27 mouse cellular contexts compared by ENCODE assay signal in the genomic region with DNA sequence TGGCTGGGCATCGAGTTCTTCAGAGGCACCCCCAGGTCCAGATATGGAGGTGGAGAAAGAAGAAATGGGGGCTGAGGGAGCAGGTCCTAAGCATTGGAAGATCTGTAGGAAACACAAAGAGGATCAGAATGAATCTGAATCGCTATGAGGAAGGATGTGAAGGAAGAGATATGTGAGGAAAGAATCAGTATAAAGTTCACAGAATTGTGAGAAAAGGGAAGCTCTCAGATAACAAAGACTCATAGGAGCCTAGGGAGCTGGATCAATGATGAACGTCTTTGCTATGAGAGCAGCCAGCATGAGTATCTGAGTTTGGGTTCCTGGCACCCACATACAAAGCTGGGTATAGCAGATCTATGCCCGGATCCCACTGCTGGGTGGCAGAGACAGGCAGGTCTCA. TPM values are rescaled to one million over a fixed set of nuclear protein-coding genes. Genes with fewer than 3 reads are reported as not detected.
"Had no signal": no experiment of that assay in that cellular context is flagged by ENCODE, and none has a peak within 500 bp of the region (broad histone marks: within the 10 kb centered on the region; RNA-seq: fewer than 3 reads in every experiment).

No protein-coding gene starts in this region.

- DNase-seq: kidney, adult 11 months; kidney, adult 8-10 months; kidney, postnatal 10 days; kidney, postnatal 36 days; layer of hippocampus, postnatal 36 days; lung, adult 18-20 months; lung, postnatal 14 days; lung, postnatal 4 days; midbrain, embryonic 14.5 days; right cerebral cortex, adult 18-20 months; right cerebral cortex, postnatal 14 days; spleen, adult 18-20 months; thymus, postnatal 25 days had no signal

- H3K4me1 ChIP-seq: neural tube, embryonic 15.5 days; stomach, embryonic 15.5 days had no signal

- H3K4me2 ChIP-seq: kidney, embryonic 15.5 days; midbrain, embryonic 11.5 days; neural tube, embryonic 12.5 days; neural tube, embryonic 15.5 days; stomach, embryonic 15.5 days had no signal

- H3K9ac ChIP-seq: kidney, embryonic 15.5 days; neural tube, embryonic 12.5 days; neural tube, embryonic 15.5 days; stomach, embryonic 15.5 days had no signal

- H3K27ac ChIP-seq: kidney, embryonic 15.5 days; left cerebral cortex, adult 2 months; neural tube, embryonic 12.5 days; neural tube, embryonic 15.5 days; stomach, embryonic 15.5 days had no signal

- H3K27me3 ChIP-seq: kidney, embryonic 15.5 days; neural tube, embryonic 12.5 days; neural tube, embryonic 15.5 days; stomach, embryonic 15.5 days had no signal

- H3K4me3 ChIP-seq: kidney, embryonic 15.5 days; left cerebral cortex, adult 2 months; neural tube, embryonic 12.5 days; neural tube, embryonic 15.5 days; stomach, embryonic 15.5 days had no signal

- H3K9me3 ChIP-seq: kidney, embryonic 15.5 days; neural tube, embryonic 12.5 days; neural tube, embryonic 15.5 days; stomach, embryonic 15.5 days had no signal

- H3K36me3 ChIP-seq: kidney, embryonic 15.5 days; neural tube, embryonic 12.5 days; neural tube, embryonic 15.5 days; stomach, embryonic 15.5 days had no signal

RNA-seq across cellular contexts. Expression of gene Treml4, which starts 5.7 kb away (rescaled TPM):
- total RNA-seq: layer of hippocampus, adult 8-10 months; layer of hippocampus, postnatal 10 days; layer of hippocampus, postnatal 36 days; left cerebral cortex, postnatal 10 days; left cerebral cortex, postnatal 36 days; megakaryocyte-erythroid progenitor cell, adult 5-6 weeks had no signal
- polyA plus RNA-seq: midbrain, embryonic 14.5 days; neural tube, embryonic 15.5 days had no signal

RNA-seq across cellular contexts. Expression of gene Trem3, which starts 22.3 kb away (rescaled TPM):
- total RNA-seq: layer of hippocampus, adult 8-10 months; layer of hippocampus, postnatal 10 days; layer of hippocampus, postnatal 36 days; megakaryocyte-erythroid progenitor cell, adult 5-6 weeks; midbrain, postnatal 0 days had no signal
- polyA plus RNA-seq: kidney, embryonic 15.5 days; limb, embryonic 11.5 days; limb, embryonic 14.5 days; midbrain, embryonic 11.5 days; midbrain, embryonic 14.5 days; midbrain, postnatal 0 days; neural tube, embryonic 12.5 days; neural tube, embryonic 15.5 days had no signal

RNA-seq across cellular contexts. Expression of gene Trem1, which starts 37.3 kb away (rescaled TPM):
- total RNA-seq: layer of hippocampus, adult 8-10 months; layer of hippocampus, postnatal 10 days; layer of hippocampus, postnatal 36 days; left cerebral cortex, adult 2 months; left cerebral cortex, postnatal 10 days; left cerebral cortex, postnatal 36 days; midbrain, postnatal 0 days had no signal
- polyA plus RNA-seq: midbrain, embryonic 11.5 days; midbrain, embryonic 14.5 days; midbrain, postnatal 0 days; neural tube, embryonic 12.5 days; neural tube, embryonic 15.5 days had no signal

RNA-seq across cellular contexts. Expression of gene B430306N03Rik, which starts 46.1 kb away (rescaled TPM):
- total RNA-seq: layer of hippocampus, postnatal 10 days; left cerebral cortex, postnatal 10 days had no signal
- polyA plus RNA-seq: neural tube, embryonic 12.5 days had no signal
